ENCODE assay signal across 9 mouse cellular contexts in genomic region chr6:71438070-71438469, GRCm38 (mm10). TPM values are rescaled to one million over a fixed set of nuclear protein-coding genes. Genes with fewer than 3 reads are reported as not detected.
DNase-seq lines count a peak whose midpoint lies in the region; ATAC-seq and TF ChIP-seq lines count a peak whose summit lies in the region.
"Had no signal": no experiment of that assay in that cellular context is flagged by ENCODE, and none has a peak within 500 bp of the region (broad histone marks: within the 10 kb centered on the region; RNA-seq: fewer than 3 reads in every experiment).

No protein-coding gene starts in this region.

- no peak overlapping the region for H3K27ac ChIP-seq in forebrain, embryonic 10.5 days
- no peak overlapping the region for H3K27ac ChIP-seq in forebrain, embryonic 15.5 days (replicated peaks)
- no peak overlapping the region for H3K27ac ChIP-seq in lung, embryonic 15.5 days
- H3K27ac ChIP-seq in liver, embryonic 11.5 days (ENCODE audit: low read depth, low read length): no peak overlapping the region
- no peak overlapping the region for H3K27ac ChIP-seq in stomach, embryonic 14.5 days (ENCODE audit: low read length)

- WGBS in forebrain, embryonic 10.5 days: 63% methylated on average over 1 of the region's 1 CpGs
- 50% methylated on average over 1 of the region's 1 CpGs for WGBS in forebrain, embryonic 15.5 days
- WGBS in lung, embryonic 15.5 days: 68% methylated on average over 1 of the region's 1 CpGs
- WGBS in lung, adult 2 months: 78% methylated on average over 1 of the region's 1 CpGs
- WGBS in liver, embryonic 11.5 days: 74% methylated on average over 1 of the region's 1 CpGs
- WGBS in stomach, embryonic 14.5 days: 68% methylated on average over 1 of the region's 1 CpGs

- no peaks in the 10 kb centered on the region for H3K9me3 ChIP-seq in forebrain, embryonic 10.5 days
- no peaks in the 10 kb centered on the region for H3K9me3 ChIP-seq in forebrain, embryonic 15.5 days
- H3K9me3 ChIP-seq in lung, embryonic 15.5 days: no peaks in the 10 kb centered on the region
- H3K9me3 ChIP-seq in liver, embryonic 11.5 days (ENCODE audit: control insufficient read depth, low read length): no peaks in the 10 kb centered on the region
- H3K9me3 ChIP-seq in stomach, embryonic 14.5 days (ENCODE audit: control insufficient read depth, low read depth, low read length): no peaks in the 10 kb centered on the region

- no peak overlapping the region for H3K4me2 ChIP-seq in forebrain, embryonic 15.5 days (replicated peaks)
- peak overlapping the region; percentile 25; the same call in 1 of the 2 replicates for H3K4me2 ChIP-seq in lung, embryonic 15.5 days
- peak overlapping the region; percentile 26; the same call in 1 of the 2 replicates for H3K4me2 ChIP-seq in liver, embryonic 11.5 days
- H3K4me2 ChIP-seq in stomach, embryonic 14.5 days (replicated peaks; ENCODE audit: low read depth, low read length): peak overlapping the region; percentile 82; the same call in 1 of the 2 replicates

- no peak for TF ChIP-seq POLR2A in lung, adult 2 months (IDR thresholded peaks at IDR 0.05; ENCODE audit: borderline replicate concordance, extremely low read depth, low read depth, low read length)

- no peak for ATAC-seq in forebrain, embryonic 15.5 days (replicated peaks)
- no peak for ATAC-seq in lung, embryonic 15.5 days (ENCODE audit: borderline replicate concordance, extremely low read depth, low FRiP score, low TSS enrichment)
- ATAC-seq in liver, embryonic 11.5 days (replicated peaks; ENCODE audit: low FRiP score): no peak
- ATAC-seq in stomach, embryonic 14.5 days (ENCODE audit: insufficient number of reproducible peaks, insufficient read depth, low FRiP score, low read depth): no peak

- H3K27me3 ChIP-seq in forebrain, embryonic 10.5 days (ENCODE audit: poor library complexity, severe bottlenecking): no peaks in the 10 kb centered on the region
- no peaks in the 10 kb centered on the region for H3K27me3 ChIP-seq in forebrain, embryonic 15.5 days
- no peaks in the 10 kb centered on the region for H3K27me3 ChIP-seq in lung, embryonic 15.5 days
- no peaks in the 10 kb centered on the region for H3K27me3 ChIP-seq in liver, embryonic 11.5 days (replicated peaks; ENCODE audit: control insufficient read depth, insufficient read depth, low read length)
- H3K27me3 ChIP-seq in stomach, embryonic 14.5 days (ENCODE audit: control insufficient read depth, insufficient read depth, low read length): no peaks in the 10 kb centered on the region

- DNase-seq in forebrain, embryonic 10.5 days (ENCODE audit: extremely low spot score, low spot score): no peak
- no peak for DNase-seq in lung, adult 2 months
- no peak for DNase-seq in liver, embryonic 11.5 days (ENCODE audit: low spot score)
- no peak for DNase-seq in ovary, postnatal 10 days (ENCODE audit: low spot score)
- DNase-seq in Muller cell, postnatal 12 days (ENCODE audit: inconsistent ontology term): no peak
- DNase-seq: kidney, postnatal 10 days had no signal

- no peaks in the 10 kb centered on the region for H3K36me3 ChIP-seq in forebrain, embryonic 10.5 days (replicated peaks)
- no peaks in the 10 kb centered on the region for H3K36me3 ChIP-seq in forebrain, embryonic 15.5 days
- H3K36me3 ChIP-seq in lung, embryonic 15.5 days: no peaks in the 10 kb centered on the region
- no peaks in the 10 kb centered on the region for H3K36me3 ChIP-seq in liver, embryonic 11.5 days (ENCODE audit: control insufficient read depth, insufficient read depth, low read length)
- no peaks in the 10 kb centered on the region for H3K36me3 ChIP-seq in stomach, embryonic 14.5 days (ENCODE audit: control insufficient read depth, insufficient read depth, low read length)

- H3K4me1 ChIP-seq in forebrain, embryonic 10.5 days: peaks cover 42% of the 10 kb centered on the region
- H3K4me1 ChIP-seq in forebrain, embryonic 15.5 days: peaks cover 37% of the 10 kb centered on the region
- H3K4me1 ChIP-seq in lung, embryonic 15.5 days: peaks cover 21% of the 10 kb centered on the region
- peaks cover 9% of the 10 kb centered on the region for H3K4me1 ChIP-seq in lung, adult 2 months (ENCODE audit: control insufficient read depth, insufficient read depth, low read length)
- peaks cover 17% of the 10 kb centered on the region for H3K4me1 ChIP-seq in liver, embryonic 11.5 days (replicated peaks; ENCODE audit: control insufficient read depth, insufficient read depth, low read length)
- peaks cover 27% of the 10 kb centered on the region for H3K4me1 ChIP-seq in stomach, embryonic 14.5 days (ENCODE audit: control insufficient read depth, insufficient read depth, low read length)

- no peak overlapping the region for H3K9ac ChIP-seq in forebrain, embryonic 15.5 days (replicated peaks)
- H3K9ac ChIP-seq in lung, embryonic 15.5 days: no peak overlapping the region
- H3K9ac ChIP-seq in liver, embryonic 11.5 days (ENCODE audit: low read depth, low read length): peak overlapping the region; percentile 40; the same call in 1 of the 2 replicates
- no peak overlapping the region for H3K9ac ChIP-seq in stomach, embryonic 14.5 days (replicated peaks; ENCODE audit: low read depth, low read length)

- H3K4me3 ChIP-seq in forebrain, embryonic 10.5 days: peak overlapping the region; percentile 12; the same call in 1 of the 2 replicates
- H3K4me3 ChIP-seq in forebrain, embryonic 15.5 days: no peak overlapping the region
- H3K4me3 ChIP-seq in lung, embryonic 15.5 days: no peak overlapping the region
- H3K4me3 ChIP-seq in lung, adult 2 months (replicated peaks; ENCODE audit: extremely low read depth, low read depth, low read length): no peak overlapping the region
- no peak overlapping the region for H3K4me3 ChIP-seq in liver, embryonic 11.5 days (ENCODE audit: low read depth, low read length)
- 0 out of 2 replicates have a peak overlapping the region, but pooled peaks have one; percentile 0 for H3K4me3 ChIP-seq in stomach, embryonic 14.5 days (ENCODE audit: low read depth, low read length)

- no peak for TF ChIP-seq CTCF in lung, adult 2 months (IDR thresholded peaks at IDR 0.05; ENCODE audit: insufficient read depth, low read length)

RNA-seq across cellular contexts. Expression of gene Rmnd5a, which starts 2.4 kb away (rescaled TPM):
- polyA plus RNA-seq in forebrain, embryonic 10.5 days (2016; fragmentation: Nextera tagmentation; extraction: Ambion mirVana): 8.4 and 9.1 TPM in 2 replicates
- 9.4 and 9.9 TPM in 2 replicates for polyA plus RNA-seq in forebrain, embryonic 15.5 days (2015; fragmentation: Nextera tagmentation; extraction: Ambion mirVana)
- 14.1 and 15.6 TPM in 2 replicates for polyA plus RNA-seq in lung, embryonic 15.5 days (2015; fragmentation: Nextera tagmentation; extraction: Ambion mirVana)
- 17.0 and 26.4 TPM in 2 replicates for polyA plus RNA-seq in lung, adult 2 months (2012; rRNA removed)
- 9.4 and 10.0 TPM in 2 replicates for polyA plus RNA-seq in liver, embryonic 11.5 days (2014; fragmentation: Nextera tagmentation; extraction: Ambion mirVana)
- 8.3 and 10.4 TPM in 2 replicates for polyA plus RNA-seq in stomach, embryonic 14.5 days (2014; fragmentation: Nextera tagmentation; extraction: Ambion mirVana)

RNA-seq across cellular contexts. Expression of gene Rnf103, which starts 55.6 kb away (rescaled TPM):
- 9.0 and 9.6 TPM in 2 replicates for polyA plus RNA-seq in forebrain, embryonic 10.5 days (2016; fragmentation: Nextera tagmentation; extraction: Ambion mirVana)
- polyA plus RNA-seq in forebrain, embryonic 15.5 days (2015; fragmentation: Nextera tagmentation; extraction: Ambion mirVana): 26.2 and 27.3 TPM in 2 replicates
- 15.7 and 15.8 TPM in 2 replicates for polyA plus RNA-seq in lung, embryonic 15.5 days (2015; fragmentation: Nextera tagmentation; extraction: Ambion mirVana)
- 14.7 and 21.4 TPM in 2 replicates for polyA plus RNA-seq in lung, adult 2 months (2012; rRNA removed)
- polyA plus RNA-seq in liver, embryonic 11.5 days (2014; fragmentation: Nextera tagmentation; extraction: Ambion mirVana): 13.6 and 13.7 TPM in 2 replicates
- polyA plus RNA-seq in stomach, embryonic 14.5 days (2014; fragmentation: Nextera tagmentation; extraction: Ambion mirVana): 21.7 and 27.3 TPM in 2 replicates

Comparison
In these comparisons a context has a peak if more than half of its experiments do, and no peak if none do; other contexts are left out.
1. H3K4me3 ChIP-seq: peak in forebrain, embryonic 10.5 days (single experiment) and stomach, embryonic 14.5 days (single experiment); none in forebrain, embryonic 15.5 days (single experiment), lung, embryonic 15.5 days (single experiment), lung, adult 2 months (single experiment) and liver, embryonic 11.5 days (single experiment).